Mouse (Mus musculus): ENCODE data around the gene Gtpbp3.

GRCm38 (mm10) chr8:71462786-71463185 is 25.1 kb upstream of the Gtpbp3 start:
- TF ChIP-seq POLR2A (IDR thresholded peaks at IDR 0.05; ENCODE audit: low read depth, low read length): 0 out of 2 replicates have a peak, but pooled peaks have one; percentile 18
- TF ChIP-seq CTCF (IDR thresholded peaks at IDR 0.05; ENCODE audit: borderline replicate concordance, insufficient read depth, low read length): no peak
